Mouse (Mus musculus) embryonic facial prominence, embryonic 11.5 days (tissue): ENCODE data around the gene Nebl. TPM values are rescaled to one million over a fixed set of nuclear protein-coding genes. Genes with fewer than 3 reads are reported as not detected.
A peak's percentile ranks its signal among the peaks of the same experiment; 100 is the strongest.

Experiments
- ATAC-seq: fragments of 200-750 bp; cut with Nextera tagmentation; replicated peaks from 2 replicates; pipeline ENCODE4 v1.8.0; 2017; ENCODE audit warnings: low read depth; ENCODE audit not compliant: insufficient number of reproducible peaks, low FRiP score, low TSS enrichment
- DNase-seq: peaks from one replicate; pipeline ENCODE4 v3.0.0-alpha.2; 2015; ENCODE audit warnings: low spot score
- H3K27ac ChIP-seq: fragments of 300-500 bp; sonication (generic); replicated peaks from 2 replicates; pipeline ENCODE4 v1.5.1; 2014; ENCODE audit warnings: mild to moderate bottlenecking, low read depth, low read length, control low read depth
- H3K27me3 ChIP-seq: fragments of 300-500 bp; sonication (generic); 2 replicates; pipeline ENCODE4 v1.6.1; 2014; ENCODE audit warnings: mild to moderate bottlenecking, low read length, moderate library complexity, mixed read lengths; ENCODE audit not compliant: control insufficient read depth, insufficient read depth
- H3K36me3 ChIP-seq: fragments of 300-500 bp; sonication (generic); replicated peaks from 2 replicates; pipeline ENCODE4 v1.6.1; 2014; ENCODE audit warnings: low read depth, mild to moderate bottlenecking, low read length, moderate library complexity, mixed read lengths; ENCODE audit not compliant: control insufficient read depth, insufficient read depth
- H3K4me1 ChIP-seq: fragments of 300-500 bp; sonication (generic); 2 replicates; pipeline ENCODE4 v1.6.1; 2014; ENCODE audit warnings: low read length, mixed read lengths; ENCODE audit not compliant: control insufficient read depth, insufficient read depth
- H3K4me2 ChIP-seq: fragments of 300-500 bp; sonication (generic); 2 replicates; pipeline ENCODE4 v1.6.1; 2014; ENCODE audit warnings: low read depth, mild to moderate bottlenecking, control low read depth, low read length, moderate library complexity
- H3K4me3 ChIP-seq: fragments of 300-500 bp; sonication (generic); 2 replicates; pipeline ENCODE4 v1.5.1; 2014; ENCODE audit warnings: low read depth, low read length, control low read depth
- H3K9ac ChIP-seq: fragments of 300-500 bp; sonication (generic); replicated peaks from 2 replicates; pipeline ENCODE4 v1.6.1; 2014; ENCODE audit warnings: mild to moderate bottlenecking, control low read depth, low read length
- H3K9me3 ChIP-seq: fragments of 300-500 bp; sonication (generic); replicated peaks from 2 replicates; pipeline ENCODE4 v1.6.1; 2016; ENCODE audit warnings: mild to moderate bottlenecking, low read length, inconsistent platforms, mixed read lengths; ENCODE audit not compliant: control insufficient read depth
- WGBS: fragments of 180-500 bp; shearing (Covaris S2); extraction: QIAGEN DNeasy Blood & Tissue Kit; methylation state at CpG from one replicate; pipeline ENCODE4 v1.1.7; 2014; 5-methylcytosine and 5-hydroxymethylcytosine counted together
- polyA plus RNA-seq: library from polyadenylated mRNA; unstranded; fragments of >200 nt; fragmentation: Nextera tagmentation; extraction: Ambion mirVana; gene quantifications from 2 replicates; pipeline ENCODE4 v1.2.1, GENCODE M21; 2014

The Nebl gene
- polyA plus RNA-seq, 1 experiment from 2014 or later, result 8.9 TPM

- H3K4me1 ChIP-seq, result no peaks in the 10 kb centered on the region
- peak; percentile 65 for DNase-seq
- no peak overlapping the region for H3K9ac ChIP-seq
- no peaks in the 10 kb centered on the region for H3K36me3 ChIP-seq
- peak; percentile 62 for ATAC-seq
- H3K27ac ChIP-seq, result no peak overlapping the region
- no peaks in the 10 kb centered on the region for H3K9me3 ChIP-seq
- H3K4me2 ChIP-seq, result no peak overlapping the region
- H3K4me3 ChIP-seq, result no peak overlapping the region
- H3K27me3 ChIP-seq, result no peaks in the 10 kb centered on the region
- 20% methylated on average over 10 of the region's 10 CpGs for WGBS
These were observed 206.9 kb downstream of the Nebl start for GRCm38 (mm10) chr2:17524205-17524978.

DNA sequence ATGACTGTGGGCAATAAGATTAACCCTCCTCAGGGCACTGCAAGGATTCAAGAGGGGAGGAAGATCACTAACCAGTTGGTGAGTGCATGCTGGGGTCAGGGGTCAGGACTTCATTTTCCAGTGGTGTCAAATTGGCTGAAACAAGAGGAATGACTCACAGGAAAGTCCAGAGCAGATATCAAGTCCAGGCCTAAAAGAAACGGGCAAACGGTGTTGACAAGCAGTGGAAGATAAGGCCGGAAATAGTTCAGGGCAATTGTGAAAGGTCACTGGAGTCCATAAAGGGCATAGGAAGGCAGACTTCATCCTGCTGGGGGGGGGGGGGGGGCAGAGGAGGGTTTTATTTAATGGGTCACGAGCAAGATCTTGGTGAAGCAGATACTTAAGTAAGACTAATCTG is 207.5 kb downstream of the Nebl start:
- no peaks in the 10 kb centered on the region for H3K9me3 ChIP-seq
- no peak overlapping the region for H3K4me2 ChIP-seq
- H3K9ac ChIP-seq, result no peak overlapping the region
- no peaks in the 10 kb centered on the region for H3K36me3 ChIP-seq
- ATAC-seq (no peak), DNase-seq (no peak)
- H3K27me3 ChIP-seq, result no peaks in the 10 kb centered on the region
- H3K27ac ChIP-seq, result no peak overlapping the region
- 17% methylated on average over 4 of the region's 4 CpGs for WGBS
- H3K4me3 ChIP-seq, result no peak overlapping the region
- no peaks in the 10 kb centered on the region for H3K4me1 ChIP-seq

DNA sequence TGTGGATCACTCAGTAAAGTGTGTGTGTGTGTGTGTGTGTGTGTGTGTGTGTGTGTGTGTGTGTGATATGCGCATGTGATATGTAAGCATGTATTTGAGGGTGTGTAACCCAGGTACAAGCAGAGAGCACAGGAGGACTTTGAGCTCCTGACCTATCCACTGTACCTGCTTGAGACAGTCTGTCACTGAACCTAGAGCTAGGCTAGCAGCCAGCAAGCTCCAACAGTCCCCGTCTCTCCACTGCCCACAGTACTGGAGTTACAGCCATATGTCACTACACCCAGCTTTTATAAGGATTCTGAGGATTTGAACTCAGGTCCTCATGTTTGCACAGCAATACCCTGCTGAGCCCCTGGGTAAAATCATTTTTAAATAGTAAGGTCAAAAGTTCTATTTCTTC is 215.6 kb downstream of the Nebl start:
- 79% methylated on average over 2 of the region's 2 CpGs for WGBS
- Histone ChIP-seq H3K9ac (no peak overlapping the region), H3K9me3 (no peaks in the 10 kb centered on the region), H3K27ac (no peak overlapping the region), H3K27me3 (no peaks in the 10 kb centered on the region), H3K4me3 (no peak overlapping the region), H3K36me3 (no peaks in the 10 kb centered on the region), H3K4me2 (no peak overlapping the region), H3K4me1 (no peaks in the 10 kb centered on the region)
- no peak for DNase-seq
- ATAC-seq, result no peak

DNA sequence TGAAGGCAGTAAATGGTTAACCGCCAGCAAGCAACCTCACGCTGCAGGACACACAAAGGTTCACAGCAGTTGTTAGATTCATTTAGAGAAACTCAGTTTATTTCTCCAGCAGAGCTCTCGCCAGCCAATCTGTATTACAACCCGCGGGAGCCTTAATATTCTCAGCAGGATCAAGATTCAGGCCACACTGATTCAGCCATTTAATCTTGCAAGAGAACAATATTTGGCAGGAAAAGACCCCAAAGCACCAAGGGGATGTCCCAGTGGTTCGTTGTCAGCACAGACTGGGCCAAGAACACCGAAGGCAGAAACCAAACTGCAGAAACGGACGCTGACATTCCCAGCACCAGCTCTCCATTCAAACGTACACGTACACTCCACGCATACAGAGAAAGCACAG is 216.5 kb downstream of the Nebl start:
- H3K27ac ChIP-seq, result no peak overlapping the region
- H3K9me3 ChIP-seq, result no peaks in the 10 kb centered on the region
- no peaks in the 10 kb centered on the region for H3K27me3 ChIP-seq
- ATAC-seq (no peak), DNase-seq (no peak)
- no peaks in the 10 kb centered on the region for H3K36me3 ChIP-seq
- H3K9ac ChIP-seq, result no peak overlapping the region
- H3K4me2 ChIP-seq, result no peak overlapping the region
- H3K4me3 ChIP-seq, result no peak overlapping the region
- WGBS, result 68% methylated on average over 12 of the region's 12 CpGs
- no peaks in the 10 kb centered on the region for H3K4me1 ChIP-seq

GRCm38 (mm10) chr2:17509942-17510341 is 221.3 kb downstream of the Nebl start:
- DNase-seq (no peak), ATAC-seq (no peak)
- H3K27ac ChIP-seq, result no peak overlapping the region
- 68% methylated on average over 1 of the region's 1 CpGs for WGBS
- H3K9me3 ChIP-seq, result no peaks in the 10 kb centered on the region
- H3K4me3 ChIP-seq, result no peak overlapping the region
- H3K27me3 ChIP-seq, result no peaks in the 10 kb centered on the region
- H3K4me2 ChIP-seq, result no peak overlapping the region
- no peak overlapping the region for H3K9ac ChIP-seq
- no peaks in the 10 kb centered on the region for H3K4me1 ChIP-seq
- no peaks in the 10 kb centered on the region for H3K36me3 ChIP-seq

DNA sequence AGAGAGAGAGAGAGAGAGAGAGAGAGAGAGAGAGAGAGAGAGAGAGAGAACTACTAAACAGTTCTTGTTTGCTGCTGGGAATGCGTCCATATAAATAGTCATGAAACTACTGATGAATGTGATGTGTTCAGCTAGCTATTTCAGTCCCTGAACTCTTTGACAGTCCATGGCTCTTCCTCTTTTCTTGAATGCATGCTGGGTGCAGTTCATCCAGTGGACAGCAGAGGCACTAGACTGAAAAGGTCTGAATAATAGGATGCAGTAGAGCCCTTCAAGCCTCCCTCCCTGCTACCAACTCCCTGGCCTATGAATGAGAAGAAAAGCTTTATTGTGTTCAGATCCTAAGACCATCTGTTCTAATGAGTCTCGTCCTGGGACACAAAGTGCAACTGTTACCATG is 223.9 kb downstream of the Nebl start:
- H3K27ac ChIP-seq, result no peak overlapping the region
- ATAC-seq (no peak), DNase-seq (no peak)
- H3K9ac ChIP-seq, result no peak overlapping the region
- WGBS, result 84% methylated on average over 2 of the region's 2 CpGs
- H3K27me3 ChIP-seq, result no peaks in the 10 kb centered on the region
- H3K4me1 ChIP-seq, result no peaks in the 10 kb centered on the region
- H3K9me3 ChIP-seq, result no peaks in the 10 kb centered on the region
- H3K4me2 ChIP-seq, result no peak overlapping the region
- H3K36me3 ChIP-seq, result no peaks in the 10 kb centered on the region
- H3K4me3 ChIP-seq, result no peak overlapping the region

GRCm38 (mm10) chr2:17504115-17504774 is 227.0 kb downstream of the Nebl start:
- Histone ChIP-seq H3K4me1 (no peaks in the 10 kb centered on the region), H3K4me2 (no peak overlapping the region), H3K4me3 (no peak overlapping the region), H3K27me3 (no peaks in the 10 kb centered on the region), H3K36me3 (no peaks in the 10 kb centered on the region), H3K9me3 (no peaks in the 10 kb centered on the region), H3K27ac (no peak overlapping the region), H3K9ac (no peak overlapping the region)
- WGBS, result 90% methylated on average over 6 of the region's 6 CpGs
- no peak for ATAC-seq
- DNase-seq, result no peak

DNA sequence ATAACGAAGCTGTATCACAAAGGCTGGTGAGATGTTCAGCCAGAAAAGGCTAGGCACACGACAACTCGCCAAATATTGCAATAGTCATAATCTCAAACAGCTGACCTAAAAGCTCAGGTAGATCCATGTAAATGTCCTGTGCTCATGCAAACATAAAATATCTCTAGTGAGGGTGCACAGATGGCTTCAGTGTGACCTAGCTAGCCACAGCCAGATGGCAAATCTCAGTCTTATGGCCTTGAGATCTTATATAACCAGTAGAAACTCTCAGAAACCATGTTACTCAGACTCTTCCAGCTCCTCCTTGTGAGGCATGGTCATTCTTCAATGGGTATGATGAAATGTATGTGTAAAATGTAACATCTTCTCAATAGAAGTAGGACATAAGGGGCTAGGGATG is 230.2 kb downstream of the Nebl start:
- no peaks in the 10 kb centered on the region for H3K27me3 ChIP-seq
- no peak overlapping the region for H3K4me3 ChIP-seq
- WGBS, result 89% methylated on average over 3 of the region's 3 CpGs
- no peaks in the 10 kb centered on the region for H3K4me1 ChIP-seq
- H3K27ac ChIP-seq, result no peak overlapping the region
- H3K4me2 ChIP-seq, result no peak overlapping the region
- no peaks in the 10 kb centered on the region for H3K9me3 ChIP-seq
- H3K9ac ChIP-seq, result no peak overlapping the region
- ATAC-seq (no peak), DNase-seq (no peak)
- no peaks in the 10 kb centered on the region for H3K36me3 ChIP-seq
